Mouse (Mus musculus): ENCODE measurements around the gene Olfr804. TPM values are rescaled to one million over a fixed set of nuclear protein-coding genes. Genes with fewer than 3 reads are reported as not detected.

The Olfr804 gene
- not detected for polyA plus RNA-seq (2014; fragmentation: Illumina TruSeq; extraction: RNeasy Lipid Tissue Mini Kit (QIAGEN cat#74804); ENCODE audit: low read depth, low replicate concordance)

DNA sequence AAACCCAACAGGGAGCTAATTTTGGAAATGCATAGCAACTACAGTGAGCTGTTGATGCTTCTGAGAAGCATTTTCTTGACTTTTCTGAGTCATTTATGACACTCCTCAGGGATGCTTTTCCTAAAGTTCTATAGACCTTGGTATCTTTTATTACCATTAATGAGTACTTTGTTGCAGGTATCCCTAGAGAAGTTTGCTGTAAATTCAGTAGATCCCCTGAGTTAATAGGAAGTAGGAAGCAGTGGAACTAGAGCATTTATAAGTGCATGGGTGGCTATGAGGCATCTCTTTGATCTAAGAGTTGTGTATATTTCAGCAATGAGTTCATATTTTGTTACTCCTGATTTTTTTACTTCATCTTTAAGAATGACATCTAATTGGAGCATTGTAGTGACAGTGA lies at the start of gene Olfr804:
Gene Olfr804 (plus strand): TSS at position 301 of the 400 bp plus-strand sequence.

DNA sequence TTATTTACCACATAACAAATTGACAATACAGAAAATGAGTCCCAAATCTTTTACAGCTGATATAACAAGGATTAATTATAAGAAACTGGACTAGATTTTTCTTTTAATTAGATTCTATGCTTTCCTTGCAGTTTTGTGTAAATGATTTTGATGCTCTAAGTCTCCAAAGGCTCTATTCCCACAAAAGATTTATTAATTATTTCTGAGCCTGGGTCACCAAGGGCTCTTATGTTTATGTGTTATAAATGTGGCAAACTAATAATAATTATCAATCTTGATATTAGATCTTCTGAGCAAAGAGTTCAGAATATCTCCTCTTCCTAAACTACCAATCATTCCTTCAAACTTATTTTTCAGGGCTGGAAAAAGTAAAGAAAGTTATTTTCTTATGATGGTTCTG lies 45.6 kb upstream of the Olfr804 start, which contains the start of gene Olfr800:
Gene Olfr800 (plus strand): TSS at position 301 of the 400 bp plus-strand sequence.

DNA sequence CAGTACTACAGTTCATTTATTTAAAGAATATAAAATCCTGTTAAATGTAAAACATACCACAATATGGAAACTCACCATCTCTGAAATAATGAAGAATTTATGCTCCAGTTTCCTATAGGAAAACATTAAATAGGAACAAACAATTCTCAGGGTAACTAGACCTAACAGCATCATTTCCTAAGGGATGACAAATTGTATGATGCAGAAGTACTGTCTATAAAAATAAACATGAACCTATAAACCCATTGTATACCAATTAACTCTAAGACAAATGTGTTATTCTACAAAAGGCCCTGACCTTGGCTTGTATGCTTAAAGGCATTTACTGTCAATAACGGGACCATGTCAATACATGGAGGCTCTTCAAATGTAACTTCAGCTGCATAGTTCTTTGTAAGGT lies 29.2 kb upstream of the Olfr804 start, which contains the start of gene Olfr801:
Gene Olfr801 (minus strand): TSS at position 101 of the 400 bp plus-strand sequence.

DNA sequence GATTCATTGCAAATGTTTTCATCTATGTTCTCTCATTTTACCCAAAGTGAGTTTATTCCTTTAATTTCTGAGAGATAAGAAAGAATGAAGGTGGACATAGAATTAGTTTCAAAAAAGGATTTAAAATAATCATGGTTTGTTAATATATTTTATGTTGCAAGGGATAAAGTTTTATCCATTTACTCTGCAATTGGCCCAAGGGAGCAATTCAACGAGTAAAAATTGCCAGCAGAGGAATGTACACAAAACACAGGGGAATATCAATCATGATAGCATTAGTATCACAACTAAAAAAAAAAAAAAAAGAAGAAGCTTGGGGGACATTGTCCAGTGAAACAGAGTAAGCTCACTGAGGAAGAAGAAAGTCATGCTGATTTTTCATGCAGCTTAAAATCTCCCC lies 14.9 kb upstream of the Olfr804 start, which contains the start of gene Olfr802:
Gene Olfr802 (minus strand): TSS at position 101 of the 400 bp plus-strand sequence.

DNA sequence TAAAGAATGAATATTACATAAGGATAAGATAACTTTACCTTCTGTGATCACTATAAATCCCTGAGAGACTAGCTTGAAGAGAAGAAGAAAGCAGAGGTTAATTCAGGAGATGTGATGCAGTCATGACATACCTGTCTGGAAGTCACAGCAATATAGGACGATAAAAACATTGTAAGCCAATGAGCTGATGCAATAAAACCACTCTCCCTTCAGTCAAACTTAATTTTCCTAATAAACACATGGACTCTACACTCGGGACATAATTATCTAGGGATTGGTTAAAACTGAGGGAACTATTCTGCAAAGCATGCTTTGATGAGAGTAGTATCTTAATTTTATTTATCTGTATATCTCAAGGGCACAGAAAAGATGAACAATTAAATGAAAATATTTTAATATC lies 8.8 kb upstream of the Olfr804 start, which contains the start of gene Olfr803:
Gene Olfr803 (minus strand): TSS at position 101 of the 400 bp plus-strand sequence.

DNA sequence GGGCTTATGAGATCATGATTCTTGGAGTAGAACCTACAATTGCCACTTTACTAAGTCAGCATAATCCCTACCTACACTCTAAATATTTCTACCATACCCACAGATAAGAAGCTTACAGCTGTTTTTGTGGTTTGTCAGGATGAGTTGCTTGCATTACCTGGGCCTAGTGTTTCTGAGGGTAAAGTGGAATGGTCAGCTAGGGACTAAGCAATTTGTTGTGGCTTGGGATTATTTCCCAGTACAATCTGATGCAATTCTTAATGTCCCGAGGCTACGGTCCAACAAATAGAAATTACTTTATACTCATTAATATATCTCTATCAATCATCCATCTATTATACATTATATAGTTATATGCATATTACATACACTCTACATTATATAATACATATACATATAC lies 26.3 kb downstream of the Olfr804 start, which contains the start of gene Olfr805:
Gene Olfr805 (minus strand): TSS at position 101 of the 400 bp plus-strand sequence.

DNA sequence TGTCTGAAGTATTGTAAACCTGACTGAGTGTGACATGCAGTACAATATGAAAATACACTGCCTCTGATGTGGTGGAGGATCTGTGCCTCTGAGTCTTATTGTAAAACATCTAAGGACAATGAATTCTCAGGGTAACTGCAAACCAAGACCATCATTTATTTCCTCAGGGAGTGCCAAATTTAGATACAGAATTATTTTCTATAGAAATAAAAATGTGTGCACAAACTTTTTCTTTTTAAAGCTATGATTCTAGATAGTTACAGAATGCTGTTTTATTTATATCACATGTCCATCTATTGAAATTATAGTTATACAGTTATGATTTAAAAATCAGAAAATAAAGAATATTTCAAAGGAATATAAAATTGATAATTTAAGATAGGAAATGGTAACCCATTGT lies 38.8 kb downstream of the Olfr804 start, which contains the start of gene Olfr806:
Gene Olfr806 (minus strand): TSS at position 101 of the 400 bp plus-strand sequence.

DNA sequence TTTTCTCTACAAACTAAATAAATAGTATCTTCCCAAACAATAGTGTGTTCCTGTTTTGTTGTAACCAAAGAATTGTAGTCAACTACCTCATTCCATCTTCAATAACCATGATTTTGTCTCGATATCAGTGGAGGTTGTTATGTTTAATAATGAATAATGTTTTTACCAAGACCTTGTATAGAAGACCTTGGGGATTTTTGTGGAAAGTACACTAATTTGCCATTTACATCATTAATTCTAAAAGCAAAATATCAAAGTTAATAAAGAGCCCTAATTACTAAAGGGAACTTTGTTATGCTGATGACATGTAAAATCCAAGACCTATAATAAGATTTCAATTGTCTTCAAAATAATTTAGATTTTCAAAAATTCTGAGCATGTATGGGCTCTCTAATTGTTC lies 54.7 kb downstream of the Olfr804 start, which contains the start of gene Olfr807:
Gene Olfr807 (minus strand): TSS at position 101 of the 400 bp plus-strand sequence.

Other genes starting within 250 kb of the Olfr804 start
- gene Olfr787, start 241.3 kb upstream of the Olfr804 start, polyA plus RNA-seq (2014; fragmentation: Illumina TruSeq; extraction: RNeasy Lipid Tissue Mini Kit (QIAGEN cat#74804); ENCODE audit: low read depth, low replicate concordance): not detected
- not detected for gene Olfr788, start 232.2 kb upstream of the Olfr804 start, polyA plus RNA-seq (2014; fragmentation: Illumina TruSeq; extraction: RNeasy Lipid Tissue Mini Kit (QIAGEN cat#74804); ENCODE audit: low read depth, low replicate concordance)
- gene Olfr789, start 218.5 kb upstream of the Olfr804 start, polyA plus RNA-seq (2014; fragmentation: Illumina TruSeq; extraction: RNeasy Lipid Tissue Mini Kit (QIAGEN cat#74804); ENCODE audit: low read depth, low replicate concordance): not detected
- gene Olfr790, start 204.7 kb upstream of the Olfr804 start, polyA plus RNA-seq (2014; fragmentation: Illumina TruSeq; extraction: RNeasy Lipid Tissue Mini Kit (QIAGEN cat#74804); ENCODE audit: low read depth, low replicate concordance): not detected
- not detected for gene Olfr791, start 181.4 kb upstream of the Olfr804 start, polyA plus RNA-seq (2014; fragmentation: Illumina TruSeq; extraction: RNeasy Lipid Tissue Mini Kit (QIAGEN cat#74804); ENCODE audit: low read depth, low replicate concordance)
- gene Olfr792, start 164.0 kb upstream of the Olfr804 start, polyA plus RNA-seq (2014; fragmentation: Illumina TruSeq; extraction: RNeasy Lipid Tissue Mini Kit (QIAGEN cat#74804); ENCODE audit: low read depth, low replicate concordance): not detected
- not detected for gene Olfr794, start 135.6 kb upstream of the Olfr804 start, polyA plus RNA-seq (2014; fragmentation: Illumina TruSeq; extraction: RNeasy Lipid Tissue Mini Kit (QIAGEN cat#74804); ENCODE audit: low read depth, low replicate concordance)
- not detected for gene Olfr796, start 90.6 kb upstream of the Olfr804 start, polyA plus RNA-seq (2014; fragmentation: Illumina TruSeq; extraction: RNeasy Lipid Tissue Mini Kit (QIAGEN cat#74804); ENCODE audit: low read depth, low replicate concordance)
- gene Olfr798, start 75.3 kb upstream of the Olfr804 start, polyA plus RNA-seq (2014; fragmentation: Illumina TruSeq; extraction: RNeasy Lipid Tissue Mini Kit (QIAGEN cat#74804); ENCODE audit: low read depth, low replicate concordance): not detected
- not detected for gene Olfr799, start 65.7 kb upstream of the Olfr804 start, polyA plus RNA-seq (2014; fragmentation: Illumina TruSeq; extraction: RNeasy Lipid Tissue Mini Kit (QIAGEN cat#74804); ENCODE audit: low read depth, low replicate concordance)
- not detected for gene Olfr800, start 45.5 kb upstream of the Olfr804 start, polyA plus RNA-seq (2014; fragmentation: Illumina TruSeq; extraction: RNeasy Lipid Tissue Mini Kit (QIAGEN cat#74804); ENCODE audit: low read depth, low replicate concordance)
- gene Olfr801, start 29.3 kb upstream of the Olfr804 start, polyA plus RNA-seq (2014; fragmentation: Illumina TruSeq; extraction: RNeasy Lipid Tissue Mini Kit (QIAGEN cat#74804); ENCODE audit: low read depth, low replicate concordance): not detected
- gene Olfr802, start 15.0 kb upstream of the Olfr804 start, polyA plus RNA-seq (2014; fragmentation: Illumina TruSeq; extraction: RNeasy Lipid Tissue Mini Kit (QIAGEN cat#74804); ENCODE audit: low read depth, low replicate concordance): not detected
- gene Olfr803, start 8.9 kb upstream of the Olfr804 start, polyA plus RNA-seq (2014; fragmentation: Illumina TruSeq; extraction: RNeasy Lipid Tissue Mini Kit (QIAGEN cat#74804); ENCODE audit: low read depth, low replicate concordance): not detected
- gene Olfr805, start 26.2 kb downstream of the Olfr804 start, polyA plus RNA-seq (2014; fragmentation: Illumina TruSeq; extraction: RNeasy Lipid Tissue Mini Kit (QIAGEN cat#74804); ENCODE audit: low read depth, low replicate concordance): not detected
- not detected for gene Olfr806, start 38.7 kb downstream of the Olfr804 start, polyA plus RNA-seq (2014; fragmentation: Illumina TruSeq; extraction: RNeasy Lipid Tissue Mini Kit (QIAGEN cat#74804); ENCODE audit: low read depth, low replicate concordance)
- not detected for gene Olfr807, start 54.6 kb downstream of the Olfr804 start, polyA plus RNA-seq (2014; fragmentation: Illumina TruSeq; extraction: RNeasy Lipid Tissue Mini Kit (QIAGEN cat#74804); ENCODE audit: low read depth, low replicate concordance)
- gene Olfr808, start 62.3 kb downstream of the Olfr804 start, polyA plus RNA-seq (2014; fragmentation: Illumina TruSeq; extraction: RNeasy Lipid Tissue Mini Kit (QIAGEN cat#74804); ENCODE audit: low read depth, low replicate concordance): not detected
- gene Olfr809, start 71.4 kb downstream of the Olfr804 start, polyA plus RNA-seq (2014; fragmentation: Illumina TruSeq; extraction: RNeasy Lipid Tissue Mini Kit (QIAGEN cat#74804); ENCODE audit: low read depth, low replicate concordance): not detected
- gene Olfr810, start 91.7 kb downstream of the Olfr804 start, polyA plus RNA-seq (2014; fragmentation: Illumina TruSeq; extraction: RNeasy Lipid Tissue Mini Kit (QIAGEN cat#74804); ENCODE audit: low read depth, low replicate concordance): not detected
- not detected for gene Olfr811, start 101.2 kb downstream of the Olfr804 start, polyA plus RNA-seq (2014; fragmentation: Illumina TruSeq; extraction: RNeasy Lipid Tissue Mini Kit (QIAGEN cat#74804); ENCODE audit: low read depth, low replicate concordance)
- gene Olfr812, start 142.9 kb downstream of the Olfr804 start, polyA plus RNA-seq (2014; fragmentation: Illumina TruSeq; extraction: RNeasy Lipid Tissue Mini Kit (QIAGEN cat#74804); ENCODE audit: low read depth, low replicate concordance): not detected
- not detected for gene Olfr813, start 152.2 kb downstream of the Olfr804 start, polyA plus RNA-seq (2014; fragmentation: Illumina TruSeq; extraction: RNeasy Lipid Tissue Mini Kit (QIAGEN cat#74804); ENCODE audit: low read depth, low replicate concordance)
- not detected for gene Olfr814, start 176.6 kb downstream of the Olfr804 start, polyA plus RNA-seq (2014; fragmentation: Illumina TruSeq; extraction: RNeasy Lipid Tissue Mini Kit (QIAGEN cat#74804); ENCODE audit: low read depth, low replicate concordance)
- gene Olfr815, start 202.7 kb downstream of the Olfr804 start, polyA plus RNA-seq (2014; fragmentation: Illumina TruSeq; extraction: RNeasy Lipid Tissue Mini Kit (QIAGEN cat#74804); ENCODE audit: low read depth, low replicate concordance): not detected
- gene Olfr816, start 212.4 kb downstream of the Olfr804 start, polyA plus RNA-seq (2014; fragmentation: Illumina TruSeq; extraction: RNeasy Lipid Tissue Mini Kit (QIAGEN cat#74804); ENCODE audit: low read depth, low replicate concordance): not detected
- gene Olfr818, start 245.9 kb downstream of the Olfr804 start, polyA plus RNA-seq (2014; fragmentation: Illumina TruSeq; extraction: RNeasy Lipid Tissue Mini Kit (QIAGEN cat#74804); ENCODE audit: low read depth, low replicate concordance): not detected

All from sigmoid colon, adult 10 weeks (tissue).